Mouse (Mus musculus): Measurements from ENCODE around the gene Mepce. TPM values are rescaled to one million over a fixed set of nuclear protein-coding genes. Genes with fewer than 3 reads are reported as not detected.
A peak's percentile ranks its signal among the peaks of the same experiment; 100 is the strongest.
"Not testable (repeated sequence)": the region's sequence is repeated elsewhere in the genome, so short reads cannot be mapped to it uniquely, and the experiment has no call there.

Mepce gene
- polyA plus RNA-seq, 1 experiment from 2014 or later, result 9.2 TPM

DNA sequence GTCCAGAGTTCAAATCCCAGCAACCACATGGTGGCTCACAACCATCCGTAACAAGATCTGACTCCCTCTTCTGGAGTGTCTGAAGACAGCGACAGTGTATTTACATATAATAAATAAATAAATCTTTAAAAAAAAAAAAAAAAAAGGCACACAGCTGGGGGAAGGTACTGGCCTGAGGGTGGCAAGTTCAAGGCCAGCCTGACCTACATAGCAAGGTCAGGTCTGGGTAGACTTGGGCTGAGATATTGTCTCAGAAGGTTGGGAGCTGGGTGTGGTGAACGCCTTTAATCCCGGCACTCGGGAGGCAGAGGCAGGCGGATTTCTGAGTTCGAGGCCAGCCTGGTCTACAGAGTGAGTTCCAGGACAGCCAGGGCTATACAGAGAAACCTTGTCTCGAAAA lies 37.2 kb downstream of the Mepce start:
- Histone ChIP-seq H3K4me1 (ENCODE audit: control insufficient read depth, insufficient read depth, low read length) (peaks cover 47% of the 10 kb centered on the region), H3K36me3 (ENCODE audit: control insufficient read depth, insufficient read depth, low read length) (peaks cover 13% of the 10 kb centered on the region)
- H3K9ac ChIP-seq (ENCODE audit: low read depth, low read length); H3K9me3 ChIP-seq (replicated peaks; ENCODE audit: control insufficient read depth, low read length); H3K4me2 ChIP-seq; ATAC-seq (replicated peaks; ENCODE audit: insufficient number of reproducible peaks, low FRiP score, low TSS enrichment); H3K27me3 ChIP-seq (ENCODE audit: control insufficient read depth, insufficient read depth, low read length); H3K4me3 ChIP-seq (ENCODE audit: low read depth, low read length); H3K27ac ChIP-seq (ENCODE audit: low read depth, low read length): not testable (repeated sequence)
- WGBS (ENCODE audit: insufficient replicate concordance), result 92% methylated on average over 6 of the region's 8 CpGs

DNA sequence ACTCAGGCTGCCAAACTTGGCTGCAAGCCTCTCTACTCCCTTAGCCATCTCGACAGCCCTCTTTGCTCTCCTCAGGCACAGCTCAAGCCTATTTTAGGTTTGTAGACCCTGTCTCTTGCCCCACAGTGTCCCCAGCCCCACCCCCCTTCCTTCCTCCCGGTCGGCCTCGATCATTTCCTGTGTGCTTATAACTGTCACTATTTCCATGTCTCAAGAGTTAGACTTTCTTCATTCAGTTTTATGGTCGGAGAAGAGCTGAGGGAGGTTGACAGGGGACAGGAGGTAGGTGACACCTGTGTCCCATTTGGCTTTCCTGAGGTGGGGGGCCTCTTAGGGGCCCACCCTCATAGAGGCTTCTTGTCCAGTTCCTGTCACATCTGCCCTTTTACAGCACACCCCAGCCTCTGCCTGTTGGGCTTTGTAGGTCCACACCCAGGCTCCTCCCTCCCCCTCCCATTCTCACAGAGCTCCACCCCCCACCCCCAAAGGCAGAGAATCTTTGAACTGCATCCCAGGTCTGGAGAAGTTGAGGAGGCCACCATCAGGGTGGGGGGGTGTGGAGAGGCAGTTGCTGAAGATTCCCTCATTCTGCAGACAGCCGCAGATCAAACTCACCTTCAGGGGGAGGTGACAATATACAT lies 38.1 kb downstream of the Mepce start:
- no peaks in the 10 kb centered on the region for H3K9me3 ChIP-seq (replicated peaks; ENCODE audit: control insufficient read depth, low read length)

DNA sequence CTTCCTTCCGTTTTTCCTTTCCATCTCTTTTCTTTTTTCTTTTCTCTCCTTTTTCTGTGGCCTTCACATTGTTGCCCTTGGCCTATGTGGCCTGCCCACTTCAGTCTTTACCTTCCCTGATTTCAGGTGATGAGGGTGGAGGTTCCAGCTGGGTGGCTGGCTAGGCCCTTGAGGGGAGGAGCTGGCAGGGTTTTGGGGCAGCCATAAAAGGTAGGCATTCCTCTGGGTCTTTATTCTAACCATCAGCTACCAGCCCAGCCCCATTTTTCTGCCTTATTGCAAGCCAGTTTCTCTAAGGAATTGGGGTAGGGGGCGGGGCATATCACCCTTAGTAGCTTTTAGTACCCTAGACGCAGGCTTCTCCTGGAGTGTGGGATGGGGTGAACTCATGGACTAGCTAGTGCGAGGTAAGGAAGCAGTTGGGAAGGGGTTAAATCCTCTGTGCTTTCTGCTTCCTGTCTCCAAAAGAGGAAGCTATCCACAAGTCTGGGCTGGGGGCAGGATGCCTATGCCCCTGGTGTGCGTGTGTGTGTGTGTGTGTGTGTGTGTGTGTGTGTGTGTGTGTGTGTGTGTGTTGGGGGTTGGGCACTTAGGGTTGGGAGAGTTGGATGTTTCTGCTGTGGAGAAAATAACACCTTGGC lies 39.2 kb downstream of the Mepce start:
- H3K27ac ChIP-seq (ENCODE audit: low read depth, low read length), result peak overlapping the region; percentile 95
- 19% methylated on average over 5 of the region's 5 CpGs for WGBS (ENCODE audit: insufficient replicate concordance)

More for the DNA sequence above, 38.1 kb downstream of the Mepce start:
- Histone ChIP-seq H3K4me1 (ENCODE audit: control insufficient read depth, insufficient read depth, low read length) (peaks cover 46% of the 10 kb centered on the region), H3K27ac (ENCODE audit: low read depth, low read length) (peak overlapping the region; percentile 95), H3K27me3 (ENCODE audit: control insufficient read depth, insufficient read depth, low read length) (no peaks in the 10 kb centered on the region), H3K9ac (ENCODE audit: low read depth, low read length) (peak overlapping the region; percentile 52), H3K4me3 (ENCODE audit: low read depth, low read length) (peak overlapping the region; percentile 75), H3K36me3 (ENCODE audit: control insufficient read depth, insufficient read depth, low read length) (peaks cover 13% of the 10 kb centered on the region), H3K4me2 (peak overlapping the region; percentile 87)
- no peak for ATAC-seq (replicated peaks; ENCODE audit: insufficient number of reproducible peaks, low FRiP score, low TSS enrichment)
- 46% methylated on average over 6 of the region's 6 CpGs for WGBS (ENCODE audit: insufficient replicate concordance)

DNA sequence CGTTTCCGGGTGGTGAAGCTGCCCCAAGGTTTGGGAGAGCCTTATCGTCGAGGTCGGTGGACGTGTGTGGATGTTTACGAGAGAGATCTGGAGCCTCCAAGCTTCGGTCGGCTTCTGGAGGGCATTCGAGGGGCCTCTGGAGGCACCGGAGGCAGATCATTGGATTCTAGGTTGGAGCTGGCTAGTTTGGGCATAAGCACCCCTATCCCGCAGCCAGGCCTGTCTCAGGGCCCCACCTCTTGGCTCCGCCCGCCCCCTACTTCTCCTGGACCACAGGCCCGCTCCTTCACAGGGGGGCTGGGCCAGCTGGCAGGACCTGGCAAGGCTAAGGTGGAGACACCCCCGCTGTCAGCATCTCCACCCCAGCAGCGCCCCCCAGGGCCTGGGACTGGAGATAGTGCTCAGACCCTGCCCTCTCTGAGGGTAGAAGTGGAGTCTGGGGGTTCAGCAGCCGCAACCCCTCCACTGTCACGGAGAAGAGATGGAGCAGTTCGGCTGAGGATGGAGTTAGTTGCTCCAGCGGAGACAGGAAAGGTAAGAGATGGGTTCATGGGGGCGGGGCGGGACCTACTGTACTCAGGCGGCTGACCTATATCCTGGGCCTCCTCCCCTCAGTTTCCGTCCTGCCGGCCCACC lies 40.0 kb downstream of the Mepce start:
- Histone ChIP-seq H3K4me2 (peak overlapping the region; percentile 87), H3K4me1 (ENCODE audit: control insufficient read depth, insufficient read depth, low read length) (peaks cover 36% of the 10 kb centered on the region), H3K9ac (ENCODE audit: low read depth, low read length) (peak overlapping the region; percentile 94), H3K27ac (ENCODE audit: low read depth, low read length) (peak overlapping the region; percentile 95), H3K9me3 (replicated peaks; ENCODE audit: control insufficient read depth, low read length) (no peaks in the 10 kb centered on the region), H3K27me3 (ENCODE audit: control insufficient read depth, insufficient read depth, low read length) (no peaks in the 10 kb centered on the region), H3K4me3 (ENCODE audit: low read depth, low read length) (peak overlapping the region; percentile 75), H3K36me3 (ENCODE audit: control insufficient read depth, insufficient read depth, low read length) (peaks cover 10% of the 10 kb centered on the region)
- 3% methylated on average over 26 of the region's 26 CpGs for WGBS (ENCODE audit: insufficient replicate concordance)
- ATAC-seq (replicated peaks; ENCODE audit: insufficient number of reproducible peaks, low FRiP score, low TSS enrichment), result peak; percentile 29

More for the DNA sequence above, 39.2 kb downstream of the Mepce start:
- Histone ChIP-seq H3K4me2 (peak overlapping the region; percentile 87), H3K36me3 (ENCODE audit: control insufficient read depth, insufficient read depth, low read length) (peaks cover 10% of the 10 kb centered on the region), H3K9ac (ENCODE audit: low read depth, low read length) (peak overlapping the region; percentile 62), H3K4me1 (ENCODE audit: control insufficient read depth, insufficient read depth, low read length) (peaks cover 42% of the 10 kb centered on the region), H3K9me3 (replicated peaks; ENCODE audit: control insufficient read depth, low read length) (no peaks in the 10 kb centered on the region), H3K4me3 (ENCODE audit: low read depth, low read length) (peak overlapping the region; percentile 75), H3K27me3 (ENCODE audit: control insufficient read depth, insufficient read depth, low read length) (no peaks in the 10 kb centered on the region)
- ATAC-seq (replicated peaks; ENCODE audit: insufficient number of reproducible peaks, low FRiP score, low TSS enrichment), result no peak

DNA sequence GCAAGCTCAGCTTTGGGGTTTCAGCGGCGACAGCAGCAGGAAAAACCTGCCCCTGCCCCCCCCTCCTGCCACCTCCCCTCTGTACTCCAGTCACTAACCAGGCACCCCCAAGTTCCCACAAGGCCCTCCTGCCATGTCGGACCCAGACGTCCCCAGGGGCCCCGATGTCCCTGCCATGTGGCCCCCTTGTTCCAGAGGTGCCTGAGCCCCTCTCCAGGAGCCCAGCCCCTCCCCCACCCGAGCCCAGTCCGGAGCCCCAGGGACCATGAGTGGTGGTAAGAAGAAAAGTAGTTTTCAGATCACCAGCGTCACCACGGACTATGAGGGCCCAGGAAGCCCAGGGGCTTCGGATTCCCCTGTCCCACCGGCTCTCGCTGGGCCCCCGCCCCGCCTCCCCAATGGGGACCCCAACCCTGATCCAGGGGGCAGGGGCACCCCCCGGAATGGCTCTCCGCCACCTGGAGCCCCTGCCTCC lies 40.6 kb downstream of the Mepce start:
- ATAC-seq (replicated peaks; ENCODE audit: insufficient number of reproducible peaks, low FRiP score, low TSS enrichment), result no peak
- 0% methylated on average over 16 of the region's 16 CpGs for WGBS (ENCODE audit: insufficient replicate concordance)
- H3K4me1 ChIP-seq (ENCODE audit: control insufficient read depth, insufficient read depth, low read length), result peaks cover 33% of the 10 kb centered on the region

DNA sequence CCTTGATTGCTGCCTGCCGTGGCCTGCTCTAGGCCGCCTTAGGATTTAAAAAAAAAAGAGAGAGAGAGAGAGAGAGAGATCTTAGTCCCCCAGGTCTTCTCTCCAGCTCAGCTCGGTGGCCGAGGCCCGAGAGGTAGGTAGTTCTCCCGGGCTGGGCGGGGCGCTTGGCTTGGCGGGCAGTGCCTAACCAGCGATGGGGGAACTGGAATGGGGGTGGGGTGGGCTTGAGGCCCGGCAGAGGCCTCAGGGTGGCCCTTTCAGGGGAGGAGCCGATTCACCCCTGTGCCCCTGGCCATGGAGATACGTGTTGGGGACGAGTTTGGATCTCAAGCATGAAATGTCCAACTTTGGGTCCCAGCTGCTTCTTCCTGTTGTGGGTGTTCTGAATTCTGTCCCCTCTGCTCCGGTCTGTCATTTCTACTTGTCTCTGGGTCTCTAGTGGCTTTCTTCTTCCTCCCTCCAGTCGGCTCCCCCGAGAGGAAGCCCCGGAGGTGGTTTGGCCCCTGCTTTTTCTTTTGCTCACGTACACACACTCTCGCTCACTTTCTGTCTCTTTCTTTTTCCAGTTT lies 41.1 kb downstream of the Mepce start:
- H3K9me3 ChIP-seq (replicated peaks; ENCODE audit: control insufficient read depth, low read length), result no peaks in the 10 kb centered on the region
- H3K4me2 ChIP-seq, result peak overlapping the region; percentile 87
- H3K27me3 ChIP-seq (ENCODE audit: control insufficient read depth, insufficient read depth, low read length), result no peaks in the 10 kb centered on the region
- peaks cover 33% of the 10 kb centered on the region for H3K4me1 ChIP-seq (ENCODE audit: control insufficient read depth, insufficient read depth, low read length)
- peak overlapping the region; percentile 75 for H3K4me3 ChIP-seq (ENCODE audit: low read depth, low read length)
- peaks cover 2% of the 10 kb centered on the region; the same call in 1 of the 2 replicates for H3K36me3 ChIP-seq (ENCODE audit: control insufficient read depth, insufficient read depth, low read length)
- ATAC-seq (replicated peaks; ENCODE audit: insufficient number of reproducible peaks, low FRiP score, low TSS enrichment), result peak; percentile 60
- H3K27ac ChIP-seq (ENCODE audit: low read depth, low read length), result peak overlapping the region; percentile 95
- peak overlapping the region; percentile 94 for H3K9ac ChIP-seq (ENCODE audit: low read depth, low read length)
- under 1% methylated on average over 20 of the region's 20 CpGs for WGBS (ENCODE audit: insufficient replicate concordance)

More for the DNA sequence above, 40.6 kb downstream of the Mepce start:
- Histone ChIP-seq H3K4me3 (ENCODE audit: low read depth, low read length) (peak overlapping the region; percentile 75), H3K36me3 (ENCODE audit: control insufficient read depth, insufficient read depth, low read length) (peaks cover 5% of the 10 kb centered on the region), H3K4me2 (peak overlapping the region; percentile 87), H3K9ac (ENCODE audit: low read depth, low read length) (peak overlapping the region; percentile 94), H3K27me3 (ENCODE audit: control insufficient read depth, insufficient read depth, low read length) (no peaks in the 10 kb centered on the region), H3K27ac (ENCODE audit: low read depth, low read length) (peak overlapping the region; percentile 95), H3K9me3 (replicated peaks; ENCODE audit: control insufficient read depth, low read length) (no peaks in the 10 kb centered on the region)

DNA sequence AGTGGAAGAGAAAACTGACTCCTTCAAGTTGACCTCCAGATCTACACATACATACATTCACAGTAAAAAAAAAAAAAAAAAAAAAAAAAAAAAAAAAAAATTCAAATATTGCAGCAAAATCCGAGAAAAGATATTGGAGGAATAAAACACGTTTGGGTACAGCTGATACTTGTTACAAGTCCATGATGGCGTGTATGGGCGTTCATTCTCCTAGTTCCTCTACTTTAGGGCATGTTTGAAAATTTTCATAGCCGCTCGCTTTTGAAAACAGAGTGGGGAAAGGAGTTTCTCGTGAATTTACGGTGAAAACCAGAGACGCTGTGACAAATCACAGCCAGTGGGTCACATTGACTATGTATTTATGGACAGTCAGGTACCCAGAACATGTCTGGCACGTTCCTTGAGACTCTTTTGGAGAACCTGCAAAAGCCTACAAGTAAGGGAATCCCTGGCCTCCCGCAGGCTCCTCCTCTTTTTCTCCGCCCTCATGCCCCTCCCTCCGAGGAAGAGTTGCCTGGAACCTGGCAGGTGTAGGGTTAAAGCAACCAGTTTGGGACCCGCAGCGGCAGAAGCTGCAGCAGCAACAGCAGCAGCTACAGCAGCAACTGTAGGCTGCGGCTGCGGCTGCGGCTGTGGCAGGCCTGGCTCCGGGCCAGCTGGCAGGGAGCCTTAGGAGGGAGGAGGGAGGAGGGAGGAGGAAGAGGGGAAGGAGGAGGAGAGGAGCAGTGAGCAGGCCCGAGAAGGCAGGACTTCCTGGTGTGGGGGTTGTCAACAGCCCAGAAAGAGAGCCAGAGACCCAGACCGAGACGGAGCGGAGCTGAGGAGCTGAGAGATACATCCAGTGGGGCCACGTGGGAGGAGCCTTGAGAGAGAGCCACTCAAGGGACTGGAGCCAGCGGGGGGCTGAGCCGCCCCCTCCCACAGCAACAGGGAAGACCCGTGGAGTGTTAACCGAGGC lies 42.0 kb downstream of the Mepce start, which contains the start of gene Tsc22d4:
Gene Tsc22d4 (plus strand): TSS at position 517 of the 958 bp plus-strand sequence.
- peak within 1 kb of the TSS; percentile 94 for H3K9ac ChIP-seq (ENCODE audit: low read depth, low read length)
- ATAC-seq (replicated peaks; ENCODE audit: insufficient number of reproducible peaks, low FRiP score, low TSS enrichment), result peak; percentile 83

More for the DNA sequence above, 42.0 kb downstream of the Mepce start, which contains the start of gene Tsc22d4:
- H3K4me1 ChIP-seq (ENCODE audit: control insufficient read depth, insufficient read depth, low read length), result peaks cover 25% of the 10 kb centered on the region
- H3K36me3 ChIP-seq (ENCODE audit: control insufficient read depth, insufficient read depth, low read length), result no peaks in the 10 kb centered on the region
- peak within 1 kb of the TSS; percentile 95 for H3K27ac ChIP-seq (ENCODE audit: low read depth, low read length)
- H3K4me2 ChIP-seq, result peak within 1 kb of the TSS; percentile 87
- H3K27me3 ChIP-seq (ENCODE audit: control insufficient read depth, insufficient read depth, low read length), result no peaks in the 10 kb centered on the region
- WGBS (ENCODE audit: insufficient replicate concordance), result 5% methylated on average over 28 of the region's 28 CpGs
- H3K4me3 ChIP-seq (ENCODE audit: low read depth, low read length), result peak within 1 kb of the TSS; percentile 75
- H3K9me3 ChIP-seq (replicated peaks; ENCODE audit: control insufficient read depth, low read length), result no peaks in the 10 kb centered on the region
